Mouse (Mus musculus): ENCODE data around the gene Tnpo3. TPM values are rescaled to one million over a fixed set of nuclear protein-coding genes. Genes with fewer than 3 reads are reported as not detected.
A peak's percentile ranks its signal among the peaks of the same experiment; 100 is the strongest.

Gene Tnpo3
- polyA plus RNA-seq, 1 experiment from 2014 or later, result 122 TPM

DNA sequence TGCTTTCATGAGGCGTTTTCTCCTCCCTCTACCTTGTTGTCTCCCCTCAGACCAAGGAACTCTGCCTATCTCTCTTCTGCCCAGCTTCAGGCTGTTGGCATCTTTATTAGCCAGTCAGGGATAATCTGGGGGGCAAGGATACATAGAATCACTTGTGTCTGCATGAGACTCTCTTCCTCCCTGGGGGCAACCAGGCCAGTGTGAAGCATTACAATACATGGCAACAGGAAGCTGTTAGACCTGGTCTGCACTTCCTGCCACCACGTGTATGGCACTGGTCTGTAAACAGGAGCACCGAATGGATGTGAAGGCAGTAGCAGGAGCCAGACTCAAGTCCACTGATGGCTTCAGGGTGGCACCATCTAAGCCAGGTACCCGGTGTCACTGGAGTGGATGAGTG, 79.6 kb downstream of the Tnpo3 start:
- Histone ChIP-seq H3K27me3 (ENCODE audit: low read depth, poor library complexity, severe bottlenecking) (peaks cover 65% of the 10 kb centered on the region), H3K27ac (replicated peaks) (no peak overlapping the region), H3K4me3 (no peak overlapping the region), H3K9me3 (replicated peaks) (no peaks in the 10 kb centered on the region), H3K36me3 (no peaks in the 10 kb centered on the region), H3K4me1 (peaks cover 31% of the 10 kb centered on the region)
- 67% methylated on average over 4 of the region's 4 CpGs for WGBS
- no peak for DNase-seq (ENCODE audit: low spot score)

DNA sequence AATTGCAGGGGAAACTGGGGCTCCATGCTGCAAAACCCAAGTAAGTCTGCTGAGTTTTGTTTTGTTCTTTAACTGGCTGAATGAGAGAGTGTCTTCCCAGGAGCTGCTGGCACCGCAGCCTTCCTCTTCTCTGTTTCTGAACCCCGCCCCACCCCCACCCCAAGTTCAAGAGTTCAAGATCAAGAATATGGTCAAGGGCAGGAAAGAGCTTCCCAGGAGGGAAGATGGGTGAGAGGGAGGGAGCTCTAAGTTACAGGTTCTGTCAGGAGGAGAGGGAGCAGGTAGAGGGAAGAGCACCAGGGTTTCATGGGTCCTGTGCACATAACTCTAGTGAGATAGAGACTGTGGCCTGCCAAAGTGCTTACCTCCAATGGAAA, 80.3 kb downstream of the Tnpo3 start:
- H3K9me3 ChIP-seq (replicated peaks), result no peaks in the 10 kb centered on the region
- H3K36me3 ChIP-seq, result no peaks in the 10 kb centered on the region
- H3K4me1 ChIP-seq, result peaks cover 31% of the 10 kb centered on the region
- peaks cover 71% of the 10 kb centered on the region for H3K27me3 ChIP-seq (ENCODE audit: low read depth, poor library complexity, severe bottlenecking)
- H3K27ac ChIP-seq (replicated peaks), result no peak overlapping the region
- DNase-seq (ENCODE audit: low spot score), result no peak
- 23% methylated on average over 2 of the region's 2 CpGs for WGBS
- no peak overlapping the region for H3K4me3 ChIP-seq

GRCm38 (mm10) chr6:29528561-29529443, 80.9 kb downstream of the Tnpo3 start:
- H3K4me3 ChIP-seq, result no peak overlapping the region
- peaks cover 77% of the 10 kb centered on the region for H3K27me3 ChIP-seq (ENCODE audit: low read depth, poor library complexity, severe bottlenecking)
- H3K27ac ChIP-seq (replicated peaks), result no peak overlapping the region
- no peaks in the 10 kb centered on the region for H3K9me3 ChIP-seq (replicated peaks)
- DNase-seq (ENCODE audit: low spot score), result no peak
- peaks cover 31% of the 10 kb centered on the region for H3K4me1 ChIP-seq
- 38% methylated on average over 13 of the region's 13 CpGs for WGBS
- no peaks in the 10 kb centered on the region for H3K36me3 ChIP-seq

DNA sequence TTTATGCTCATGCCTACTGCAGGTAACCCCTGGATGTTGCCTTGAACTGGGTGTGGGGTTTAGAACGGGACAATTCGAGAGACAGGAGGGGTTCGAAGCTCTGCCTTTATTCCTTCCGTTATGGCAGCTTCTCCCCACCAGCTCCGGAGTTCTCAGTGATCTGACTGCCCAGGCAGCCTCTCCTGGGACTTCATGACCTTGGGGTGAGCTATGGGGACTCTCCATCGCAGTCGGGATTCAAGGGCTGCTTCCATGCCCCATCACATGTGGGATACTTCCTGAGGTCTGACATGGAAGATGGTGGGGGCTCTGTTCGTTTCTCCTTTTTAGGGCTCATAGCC, 81.6 kb downstream of the Tnpo3 start:
- 6% methylated on average over 8 of the region's 8 CpGs for WGBS
- Histone ChIP-seq H3K27me3 (ENCODE audit: low read depth, poor library complexity, severe bottlenecking) (peaks cover 84% of the 10 kb centered on the region), H3K4me3 (peak overlapping the region; percentile 70), H3K9me3 (replicated peaks) (no peaks in the 10 kb centered on the region), H3K36me3 (no peaks in the 10 kb centered on the region), H3K4me1 (peaks cover 31% of the 10 kb centered on the region), H3K27ac (replicated peaks) (no peak overlapping the region)
- DNase-seq (ENCODE audit: low spot score), result no peak

GRCm38 (mm10) chr6:29527361-29528164, 82.1 kb downstream of the Tnpo3 start:
- H3K4me1 ChIP-seq, result peaks cover 31% of the 10 kb centered on the region
- no peaks in the 10 kb centered on the region for H3K36me3 ChIP-seq
- no peaks in the 10 kb centered on the region for H3K9me3 ChIP-seq (replicated peaks)
- WGBS, result 5% methylated on average over 34 of the region's 34 CpGs
- DNase-seq (ENCODE audit: low spot score), result peak; percentile 39
- H3K27ac ChIP-seq (replicated peaks), result no peak overlapping the region
- H3K4me3 ChIP-seq, result peak overlapping the region; percentile 70
- peaks cover 90% of the 10 kb centered on the region for H3K27me3 ChIP-seq (ENCODE audit: low read depth, poor library complexity, severe bottlenecking)

GRCm38 (mm10) chr6:29526281-29527251, 83.1 kb downstream of the Tnpo3 start, which contains the start of gene Irf5:
TSS of gene Irf5 (plus strand) at chr6:29526625.
- peaks cover 95% of the 10 kb centered on the region for H3K27me3 ChIP-seq (ENCODE audit: low read depth, poor library complexity, severe bottlenecking)
- no peaks in the 10 kb centered on the region for H3K36me3 ChIP-seq
- WGBS, result under 1% methylated on average over 95 of the region's 96 CpGs
- peaks cover 31% of the 10 kb centered on the region for H3K4me1 ChIP-seq
- H3K27ac ChIP-seq (replicated peaks), result peak within 1 kb of the TSS; percentile 38
- peak; percentile 60 for DNase-seq (ENCODE audit: low spot score)
- H3K9me3 ChIP-seq (replicated peaks), result no peaks in the 10 kb centered on the region
- peak within 1 kb of the TSS; percentile 70 for H3K4me3 ChIP-seq

GRCm38 (mm10) chr6:29525256-29525655, 84.4 kb downstream of the Tnpo3 start:
- no peak for DNase-seq (ENCODE audit: low spot score)
- Histone ChIP-seq H3K4me1 (peaks cover 31% of the 10 kb centered on the region), H3K27ac (replicated peaks) (no peak overlapping the region), H3K27me3 (ENCODE audit: low read depth, poor library complexity, severe bottlenecking) (peaks cover 84% of the 10 kb centered on the region), H3K36me3 (no peaks in the 10 kb centered on the region), H3K4me3 (no peak overlapping the region), H3K9me3 (replicated peaks) (no peaks in the 10 kb centered on the region)
- WGBS, result 66% methylated on average over 6 of the region's 6 CpGs

DNA sequence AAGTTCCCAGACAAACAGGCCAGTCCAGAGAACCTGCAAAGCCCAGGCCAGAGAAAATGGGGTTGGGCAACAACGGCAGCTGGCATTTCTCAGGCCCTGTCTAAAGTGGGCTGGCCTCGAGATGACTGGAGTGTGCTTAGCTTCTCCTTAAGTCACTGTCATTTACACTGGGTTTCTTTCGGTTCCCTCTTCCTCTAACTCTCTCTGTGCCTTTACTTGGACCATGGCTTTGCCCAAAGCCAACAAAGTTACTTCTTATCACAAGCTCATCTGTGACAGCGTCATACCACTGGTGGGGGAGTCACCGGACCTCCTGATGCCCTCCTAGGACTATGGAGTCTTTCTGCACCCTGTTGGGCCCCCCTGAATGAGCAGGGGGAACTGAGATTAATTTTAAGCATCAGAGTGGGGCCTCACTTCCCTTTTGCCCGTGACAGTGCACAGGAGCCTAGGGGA, 85.6 kb downstream of the Tnpo3 start:
- no peaks in the 10 kb centered on the region for H3K9me3 ChIP-seq (replicated peaks)
- H3K4me1 ChIP-seq, result peaks cover 26% of the 10 kb centered on the region
- H3K27me3 ChIP-seq (ENCODE audit: low read depth, poor library complexity, severe bottlenecking), result peaks cover 77% of the 10 kb centered on the region
- H3K27ac ChIP-seq (replicated peaks), result no peak overlapping the region
- DNase-seq (ENCODE audit: low spot score), result no peak
- WGBS, result 83% methylated on average over 6 of the region's 6 CpGs
- no peak overlapping the region for H3K4me3 ChIP-seq
- no peaks in the 10 kb centered on the region for H3K36me3 ChIP-seq

- 78% methylated on average over 12 of the region's 12 CpGs for WGBS
- no peaks in the 10 kb centered on the region for H3K9me3 ChIP-seq (replicated peaks)
- DNase-seq (ENCODE audit: low spot score), result no peak
- no peaks in the 10 kb centered on the region for H3K36me3 ChIP-seq
- no peak overlapping the region for H3K27ac ChIP-seq (replicated peaks)
- peaks cover 24% of the 10 kb centered on the region for H3K4me1 ChIP-seq
- H3K4me3 ChIP-seq, result no peak overlapping the region
- H3K27me3 ChIP-seq (ENCODE audit: low read depth, poor library complexity, severe bottlenecking), result peaks cover 71% of the 10 kb centered on the region
Observed at GRCm38 (mm10) chr6:29523301-29524033, 86.2 kb downstream of the Tnpo3 start.

GRCm38 (mm10) chr6:29522626-29523300, 86.9 kb downstream of the Tnpo3 start:
- Histone ChIP-seq H3K4me1 (peaks cover 17% of the 10 kb centered on the region), H3K27me3 (ENCODE audit: low read depth, poor library complexity, severe bottlenecking) (peaks cover 70% of the 10 kb centered on the region), H3K36me3 (no peaks in the 10 kb centered on the region), H3K27ac (replicated peaks) (no peak overlapping the region), H3K4me3 (no peak overlapping the region), H3K9me3 (replicated peaks) (no peaks in the 10 kb centered on the region)
- DNase-seq (ENCODE audit: low spot score), result no peak
- 77% methylated on average over 6 of the region's 6 CpGs for WGBS

DNA sequence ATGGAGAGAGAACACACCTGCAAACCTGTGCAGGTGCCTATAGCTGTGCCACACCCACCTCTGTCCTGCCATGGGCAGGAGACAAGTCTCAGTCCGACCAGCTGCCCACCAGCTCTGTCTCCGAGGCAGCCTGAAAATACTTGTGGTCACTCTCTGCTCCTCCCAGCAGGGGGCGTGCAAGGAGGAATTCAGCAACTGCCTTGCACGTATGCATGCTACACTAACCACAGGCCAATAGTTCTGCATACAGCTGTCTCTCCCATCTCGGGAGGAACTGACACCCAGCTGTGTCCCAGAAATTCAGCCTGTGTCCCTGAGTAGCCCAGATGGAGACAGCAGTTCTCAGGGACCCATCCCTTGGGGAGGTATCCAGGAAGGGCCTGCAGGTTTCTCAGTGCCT, 92.5 kb downstream of the Tnpo3 start:
- Histone ChIP-seq H3K27ac (replicated peaks) (no peak overlapping the region), H3K9me3 (replicated peaks) (no peaks in the 10 kb centered on the region), H3K36me3 (no peaks in the 10 kb centered on the region), H3K27me3 (ENCODE audit: low read depth, poor library complexity, severe bottlenecking) (peaks cover 52% of the 10 kb centered on the region), H3K4me1 (peaks cover 28% of the 10 kb centered on the region), H3K4me3 (no peak overlapping the region)
- peak; percentile 72 for DNase-seq (ENCODE audit: low spot score)
- 12% methylated on average over 5 of the region's 5 CpGs for WGBS
